Mouse (Mus musculus): Measurements from ENCODE around the gene Hltf. TPM values are rescaled to one million over a fixed set of nuclear protein-coding genes. Genes with fewer than 3 reads are reported as not detected.
"Not testable (repeated sequence)": the region's sequence is repeated elsewhere in the genome, so short reads cannot be mapped to it uniquely, and the experiment has no call there.

The Hltf gene
- polyA plus RNA-seq, 1 experiment from 2014 or later = 22.6 TPM

- Histone ChIP-seq H3K4me2 (ENCODE audit: low read depth) (no peak overlapping the region), H3K9me3 (ENCODE audit: control insufficient read depth, low read length) (no peaks in the 10 kb centered on the region), H3K4me3 (ENCODE audit: low read depth, low read length) (no peak overlapping the region), H3K9ac (ENCODE audit: low read length) (no peak overlapping the region), H3K27me3 (ENCODE audit: control insufficient read depth, insufficient read depth, low read length) (no peaks in the 10 kb centered on the region), H3K36me3 (ENCODE audit: control insufficient read depth, insufficient read depth, low read length) (no peaks in the 10 kb centered on the region; the same call in 1 of the 2 replicates), H3K27ac (ENCODE audit: low read depth, low read length) (no peak overlapping the region), H3K4me1 (ENCODE audit: control insufficient read depth, insufficient read depth, low read length) (no peaks in the 10 kb centered on the region)
- no peak for ATAC-seq (ENCODE audit: insufficient read depth, low FRiP score, low TSS enrichment)
- no peak for DNase-seq (ENCODE audit: low spot score)
- whole genome bisulfite sequencing = 69% methylated on average over 4 of the region's 4 CpGs
Measured at GRCm38 (mm10) chr3:20119686-20120244, 62.2 kb downstream of the Hltf start.

GRCm38 (mm10) chr3:20121582-20121981, 64.0 kb downstream of the Hltf start:
- not testable (repeated sequence) for H3K27me3 ChIP-seq (ENCODE audit: control insufficient read depth, insufficient read depth, low read length); H3K4me3 ChIP-seq (ENCODE audit: low read depth, low read length); DNase-seq (ENCODE audit: low spot score); H3K4me1 ChIP-seq (ENCODE audit: control insufficient read depth, insufficient read depth, low read length); H3K36me3 ChIP-seq (ENCODE audit: control insufficient read depth, insufficient read depth, low read length); H3K9ac ChIP-seq (ENCODE audit: low read length); H3K9me3 ChIP-seq (ENCODE audit: control insufficient read depth, low read length); H3K4me2 ChIP-seq (ENCODE audit: low read depth); H3K27ac ChIP-seq (ENCODE audit: low read depth, low read length); ATAC-seq (ENCODE audit: insufficient read depth, low FRiP score, low TSS enrichment)
- 94% methylated on average over 5 of the region's 5 CpGs for WGBS

- Histone ChIP-seq H3K4me1 (ENCODE audit: control insufficient read depth, insufficient read depth, low read length) (no peaks in the 10 kb centered on the region), H3K9me3 (ENCODE audit: control insufficient read depth, low read length) (no peaks in the 10 kb centered on the region), H3K27me3 (ENCODE audit: control insufficient read depth, insufficient read depth, low read length) (no peaks in the 10 kb centered on the region), H3K4me3 (ENCODE audit: low read depth, low read length) (no peak overlapping the region), H3K27ac (ENCODE audit: low read depth, low read length) (no peak overlapping the region), H3K4me2 (ENCODE audit: low read depth) (no peak overlapping the region), H3K36me3 (ENCODE audit: control insufficient read depth, insufficient read depth, low read length) (no peaks in the 10 kb centered on the region; the same call in 1 of the 2 replicates), H3K9ac (ENCODE audit: low read length) (no peak overlapping the region)
- DNase-seq (ENCODE audit: low spot score) = no peak
- ATAC-seq (ENCODE audit: insufficient read depth, low FRiP score, low TSS enrichment) = no peak
- WGBS = 97% methylated on average over 5 of the region's 5 CpGs
Measured at GRCm38 (mm10) chr3:20125604-20126003, 68.0 kb downstream of the Hltf start.

- ATAC-seq (ENCODE audit: insufficient read depth, low FRiP score, low TSS enrichment) (no peak), DNase-seq (ENCODE audit: low spot score) (no peak)
- no peaks in the 10 kb centered on the region for H3K27me3 ChIP-seq (ENCODE audit: control insufficient read depth, insufficient read depth, low read length)
- H3K4me1 ChIP-seq (ENCODE audit: control insufficient read depth, insufficient read depth, low read length) = no peaks in the 10 kb centered on the region
- no peak overlapping the region for H3K9ac ChIP-seq (ENCODE audit: low read length)
- no peak overlapping the region for H3K4me2 ChIP-seq (ENCODE audit: low read depth)
- H3K4me3 ChIP-seq (ENCODE audit: low read depth, low read length) = no peak overlapping the region
- WGBS = 74% methylated on average over 2 of the region's 2 CpGs
- no peaks in the 10 kb centered on the region for H3K9me3 ChIP-seq (ENCODE audit: control insufficient read depth, low read length)
- no peaks in the 10 kb centered on the region; the same call in 1 of the 2 replicates for H3K36me3 ChIP-seq (ENCODE audit: control insufficient read depth, insufficient read depth, low read length)
- H3K27ac ChIP-seq (ENCODE audit: low read depth, low read length) = no peak overlapping the region
Measured at GRCm38 (mm10) chr3:20127047-20127595, 69.5 kb downstream of the Hltf start.

- Histone ChIP-seq H3K36me3 (ENCODE audit: control insufficient read depth, insufficient read depth, low read length) (no peaks in the 10 kb centered on the region; the same call in 1 of the 2 replicates), H3K27ac (ENCODE audit: low read depth, low read length) (no peak overlapping the region), H3K9me3 (ENCODE audit: control insufficient read depth, low read length) (no peaks in the 10 kb centered on the region), H3K4me1 (ENCODE audit: control insufficient read depth, insufficient read depth, low read length) (no peaks in the 10 kb centered on the region), H3K27me3 (ENCODE audit: control insufficient read depth, insufficient read depth, low read length) (no peaks in the 10 kb centered on the region), H3K4me2 (ENCODE audit: low read depth) (no peak overlapping the region), H3K4me3 (ENCODE audit: low read depth, low read length) (no peak overlapping the region), H3K9ac (ENCODE audit: low read length) (no peak overlapping the region)
- WGBS = 88% methylated on average over 5 of the region's 5 CpGs
- ATAC-seq (ENCODE audit: insufficient read depth, low FRiP score, low TSS enrichment) = no peak
- no peak for DNase-seq (ENCODE audit: low spot score)
Measured at GRCm38 (mm10) chr3:20129491-20129890, 71.9 kb downstream of the Hltf start.

GRCm38 (mm10) chr3:20130456-20131349, 73.1 kb downstream of the Hltf start:
- Histone ChIP-seq H3K4me3 (ENCODE audit: low read depth, low read length) (no peak overlapping the region), H3K4me1 (ENCODE audit: control insufficient read depth, insufficient read depth, low read length) (no peaks in the 10 kb centered on the region), H3K4me2 (ENCODE audit: low read depth) (no peak overlapping the region), H3K36me3 (ENCODE audit: control insufficient read depth, insufficient read depth, low read length) (no peaks in the 10 kb centered on the region; the same call in 1 of the 2 replicates), H3K9me3 (ENCODE audit: control insufficient read depth, low read length) (no peaks in the 10 kb centered on the region), H3K9ac (ENCODE audit: low read length) (no peak overlapping the region), H3K27me3 (ENCODE audit: control insufficient read depth, insufficient read depth, low read length) (no peaks in the 10 kb centered on the region), H3K27ac (ENCODE audit: low read depth, low read length) (no peak overlapping the region)
- DNase-seq (ENCODE audit: low spot score) (no peak), ATAC-seq (ENCODE audit: insufficient read depth, low FRiP score, low TSS enrichment) (no peak)
- 89% methylated on average over 8 of the region's 8 CpGs for WGBS

- ATAC-seq (ENCODE audit: insufficient read depth, low FRiP score, low TSS enrichment) = no peak
- WGBS = 96% methylated on average over 2 of the region's 2 CpGs
Measured at GRCm38 (mm10) chr3:20131350-20131720, 73.7 kb downstream of the Hltf start.

GRCm38 (mm10) chr3:20132731-20133130, 75.1 kb downstream of the Hltf start:
- no peak overlapping the region for H3K4me2 ChIP-seq (ENCODE audit: low read depth)
- H3K4me1 ChIP-seq (ENCODE audit: control insufficient read depth, insufficient read depth, low read length) = no peaks in the 10 kb centered on the region
- WGBS = 92% methylated on average over 1 of the region's 1 CpGs
- no peaks in the 10 kb centered on the region for H3K9me3 ChIP-seq (ENCODE audit: control insufficient read depth, low read length)
- H3K4me3 ChIP-seq (ENCODE audit: low read depth, low read length) = no peak overlapping the region
- H3K36me3 ChIP-seq (ENCODE audit: control insufficient read depth, insufficient read depth, low read length) = no peaks in the 10 kb centered on the region; the same call in 1 of the 2 replicates
- no peak overlapping the region for H3K27ac ChIP-seq (ENCODE audit: low read depth, low read length)
- DNase-seq (ENCODE audit: low spot score) (no peak), ATAC-seq (ENCODE audit: insufficient read depth, low FRiP score, low TSS enrichment) (no peak)
- no peak overlapping the region for H3K9ac ChIP-seq (ENCODE audit: low read length)
- no peaks in the 10 kb centered on the region for H3K27me3 ChIP-seq (ENCODE audit: control insufficient read depth, insufficient read depth, low read length)

More at GRCm38 (mm10) chr3:20131350-20131720, 73.7 kb downstream of the Hltf start:
- Histone ChIP-seq H3K9me3 (ENCODE audit: control insufficient read depth, low read length) (no peaks in the 10 kb centered on the region), H3K27me3 (ENCODE audit: control insufficient read depth, insufficient read depth, low read length) (no peaks in the 10 kb centered on the region), H3K4me3 (ENCODE audit: low read depth, low read length) (no peak overlapping the region), H3K9ac (ENCODE audit: low read length) (no peak overlapping the region), H3K36me3 (ENCODE audit: control insufficient read depth, insufficient read depth, low read length) (no peaks in the 10 kb centered on the region; the same call in 1 of the 2 replicates), H3K4me1 (ENCODE audit: control insufficient read depth, insufficient read depth, low read length) (no peaks in the 10 kb centered on the region), H3K27ac (ENCODE audit: low read depth, low read length) (no peak overlapping the region), H3K4me2 (ENCODE audit: low read depth) (no peak overlapping the region)
- DNase-seq (ENCODE audit: low spot score) = no peak

Measured in neural tube, embryonic 11.5 days (tissue).